Mouse (Mus musculus) CH12.LX (cell line): ENCODE data around the gene Rps6. TPM values are rescaled to one million over a fixed set of nuclear protein-coding genes. Genes with fewer than 3 reads are reported as not detected.

Experiments used
- DNase-seq: peaks from one replicate; pipeline ENCODE4 v3.0.0-alpha.2; 2013; ENCODE audit errors: extremely low read depth
- H3K27ac ChIP-seq: 2 replicates; pipeline ENCODE4 v1.5.1; 2012; ENCODE audit warnings: low read depth, mild to moderate bottlenecking, control low read depth, moderate library complexity; ENCODE audit not compliant: insufficient read depth
- H3K27me3 ChIP-seq: replicated peaks from 2 replicates; pipeline ENCODE3; 2012; ENCODE audit warnings: inconsistent platforms
- H3K36me3 ChIP-seq, 2 experiments: replicated peaks in 1 of 2; 2 replicates each; pipeline versions ENCODE3 to v1.6.1; 2012; ENCODE audit warnings: inconsistent platforms in 1 of 2, low read length in 1 of 2, mild to moderate bottlenecking in 1 of 2, mixed read lengths in 1 of 2, moderate library complexity in 1 of 2; ENCODE audit not compliant: control insufficient read depth in 1 of 2, insufficient read depth in 1 of 2
- H3K4me1 ChIP-seq, 2 experiments: 2 replicates each; pipeline ENCODE4 v1.6.1; 2012; ENCODE audit warnings: inconsistent platforms in 1 of 2, moderate library complexity in 1 of 2; ENCODE audit not compliant: insufficient read depth in 2 of 2, control insufficient read depth in 1 of 2
- H3K4me2 ChIP-seq: 2 replicates; pipeline ENCODE4 v1.6.1; 2012; ENCODE audit warnings: low read depth, mild to moderate bottlenecking, control low read depth; ENCODE audit not compliant: poor library complexity, insufficient read depth, severe bottlenecking
- H3K4me3 ChIP-seq, 3 experiments: fragments of 150-350 bp in 1 of 3; sonication (generic) in 1 of 3; replicated peaks in 1 of 3; 2 replicates each; pipeline versions ENCODE3 to v1.5.1; 2011 to 2012; ENCODE audit warnings: low read depth in 2 of 3, low read length in 2 of 3, mild to moderate bottlenecking in 2 of 3, moderate library complexity in 2 of 3, control low read depth in 1 of 3, improper control_type of control experiment in 1 of 3, inconsistent platforms in 1 of 3, mixed read lengths in 1 of 3; ENCODE audit not compliant: poor library complexity in 1 of 3
- H3K79me2 ChIP-seq: replicated peaks from 2 replicates; pipeline ENCODE4 v1.6.1; 2012; ENCODE audit warnings: mild to moderate bottlenecking, moderate library complexity; ENCODE audit not compliant: control insufficient read depth, poor library complexity, insufficient read depth, severe bottlenecking; ENCODE audit errors: extremely low read depth
- H3K9ac ChIP-seq: 2 replicates; pipeline ENCODE4 v1.6.1; 2012; ENCODE audit warnings: low read depth, mild to moderate bottlenecking, control low read depth, moderate library complexity; ENCODE audit not compliant: insufficient read depth
- H3K9me3 ChIP-seq: replicated peaks from 2 replicates; pipeline ENCODE3; 2012; ENCODE audit warnings: low read length, inconsistent platforms, mixed read lengths
- CHD2 ChIP-seq: IDR thresholded peaks from 2 replicates; pipeline ENCODE4 v1.6.1; 2011; ENCODE audit warnings: low read length, improper control_type of control experiment
- CTCF ChIP-seq, 2 experiments: IDR thresholded peaks in 1 of 2; conservative IDR thresholded peaks in 1 of 2; 2 replicates each; pipeline ENCODE4 v1.5.1; 2011 to 2012; ENCODE audit warnings: low read depth in 2 of 2, low read length in 2 of 2, improper control_type of control experiment in 1 of 2, inconsistent platforms in 1 of 2, mild to moderate bottlenecking in 1 of 2, moderate library complexity in 1 of 2
- E2F4 ChIP-seq: IDR thresholded peaks from 2 replicates; pipeline ENCODE4 v1.6.1; 2011; ENCODE audit warnings: low read depth, low read length, improper control_type of control experiment; ENCODE audit not compliant: insufficient replicate concordance
- EP300 ChIP-seq: IDR thresholded peaks from 2 replicates; pipeline ENCODE4 v1.6.1; 2011; ENCODE audit warnings: low read length, improper control_type of control experiment
- JUN ChIP-seq: IDR thresholded peaks from 2 replicates; pipeline ENCODE4 v1.6.1; 2011; ENCODE audit warnings: low read depth, mild to moderate bottlenecking, low read length, improper control_type of control experiment, moderate library complexity; ENCODE audit not compliant: insufficient read depth
- KAT2A ChIP-seq: IDR thresholded peaks from 2 replicates; pipeline ENCODE4 v1.6.1; 2012; ENCODE audit warnings: low read length, improper control_type of control experiment, inconsistent platforms; ENCODE audit not compliant: insufficient replicate concordance
- MAZ ChIP-seq: IDR thresholded peaks from 2 replicates; pipeline ENCODE4 v1.6.1; 2012; ENCODE audit warnings: low read depth, mild to moderate bottlenecking, inconsistent platforms, low read length, improper control_type of control experiment, moderate library complexity
- MXI1 ChIP-seq: IDR thresholded peaks from 2 replicates; pipeline ENCODE4 v1.6.1; 2011; ENCODE audit warnings: mild to moderate bottlenecking, low read depth, low read length, improper control_type of control experiment
- PAX5 ChIP-seq: IDR thresholded peaks from 2 replicates; pipeline ENCODE4 v1.6.1; 2012; ENCODE audit warnings: low read length, inconsistent platforms, mixed read lengths
- POLR2A ChIP-seq: IDR thresholded peaks from 2 replicates; pipeline ENCODE4 v1.6.1; 2011; ENCODE audit warnings: low read depth, mild to moderate bottlenecking, improper control_type of control experiment, low read length
- TBP ChIP-seq: conservative IDR thresholded peaks from 2 replicates; pipeline ENCODE4 v1.6.1; 2011; ENCODE audit warnings: low read depth, low read length, improper control_type of control experiment
- UBTF ChIP-seq: IDR thresholded peaks from 2 replicates; pipeline ENCODE4 v1.6.1; 2012; ENCODE audit warnings: low read depth, mild to moderate bottlenecking, inconsistent platforms, low read length, improper control_type of control experiment, moderate library complexity
- USF2 ChIP-seq: conservative IDR thresholded peaks from 2 replicates; pipeline ENCODE4 v1.6.1; 2011; ENCODE audit warnings: low read depth, low read length, improper control_type of control experiment
- ZC3H11A ChIP-seq: IDR thresholded peaks from 2 replicates; pipeline ENCODE4 v1.6.1; 2012; ENCODE audit warnings: low read depth, mild to moderate bottlenecking, inconsistent platforms, low read length, improper control_type of control experiment
- ZKSCAN1 ChIP-seq: IDR thresholded peaks from 2 replicates; pipeline ENCODE4 v1.6.1; 2012; ENCODE audit warnings: low read depth, inconsistent platforms, low read length, improper control_type of control experiment, borderline replicate concordance
- ZMIZ1 ChIP-seq: IDR thresholded peaks from 2 replicates; pipeline ENCODE4 v1.6.1; 2012; ENCODE audit warnings: low read depth, mild to moderate bottlenecking, inconsistent platforms, low read length, improper control_type of control experiment
- dilution Hi-C: fragments of 300-500 bp; cut with MboI; formaldehyde crosslinking; loops from 2 replicates; pipeline ENCODE4 v1.14.3; 2020; ENCODE audit warnings: low sequenced_read_pairs; ENCODE audit not compliant: extremely low pct_unique_long_range_greater_than_20kb, extremely low pct_ligation_motif_present
- in situ Hi-C: fragments of 300-500 bp; cut with MboI; formaldehyde crosslinking; loops from 3 replicates; pipeline ENCODE4 v1.14.3; 2019; ENCODE audit warnings: low sequenced_read_pairs, low pct_ligation_motif_present, low pct_unique_long_range_greater_than_20kb, mixed read lengths
- polyA plus RNA-seq: library from polyadenylated mRNA; unstranded; fragments of >175 nt; gene quantifications from 2 replicates; pipeline ENCODE4 v1.2.1, GENCODE M21; 2012; ENCODE audit warnings: low read depth; ENCODE audit not compliant: insufficient read length
- total RNA-seq, 2 experiments: library from RNA; depleted of rRNA; stranded (reverse); fragments of 300-350 nt in 1 of 2; fragments of >200 nt in 1 of 2; gene quantifications; 2 replicates each; pipeline ENCODE4 v1.2.3; 2012 to 2014

Gene Rps6
- total and polyA plus RNA-seq, 3 experiments: 2,128 to 3,826 (median 3,137) TPM

- no peak for TF ChIP-seq CHD2
- H3K9ac ChIP-seq: no peak overlapping the region
- no peaks in the 10 kb centered on the region for H3K79me2 ChIP-seq
- in situ Hi-C loops: no loop called here
- peaks cover 0 to 3% of the 10 kb centered on the region in 2 experiments; a peak in 2 of 4 replicates for H3K4me1 ChIP-seq
- no peak overlapping the region for H3K4me3 ChIP-seq
- no peaks in the 10 kb centered on the region for H3K36me3 ChIP-seq
- H3K9me3 ChIP-seq: no peaks in the 10 kb centered on the region
- no peak overlapping the region for H3K27ac ChIP-seq
- H3K27me3 ChIP-seq: peaks cover 14% of the 10 kb centered on the region
- DNase-seq: no peak
- dilution Hi-C loops: no loop called here
- no peak overlapping the region for H3K4me2 ChIP-seq
Observed at GRCm38 (mm10) chr4:86879477-86879876, 22.3 kb upstream of the Rps6 start.

DNA sequence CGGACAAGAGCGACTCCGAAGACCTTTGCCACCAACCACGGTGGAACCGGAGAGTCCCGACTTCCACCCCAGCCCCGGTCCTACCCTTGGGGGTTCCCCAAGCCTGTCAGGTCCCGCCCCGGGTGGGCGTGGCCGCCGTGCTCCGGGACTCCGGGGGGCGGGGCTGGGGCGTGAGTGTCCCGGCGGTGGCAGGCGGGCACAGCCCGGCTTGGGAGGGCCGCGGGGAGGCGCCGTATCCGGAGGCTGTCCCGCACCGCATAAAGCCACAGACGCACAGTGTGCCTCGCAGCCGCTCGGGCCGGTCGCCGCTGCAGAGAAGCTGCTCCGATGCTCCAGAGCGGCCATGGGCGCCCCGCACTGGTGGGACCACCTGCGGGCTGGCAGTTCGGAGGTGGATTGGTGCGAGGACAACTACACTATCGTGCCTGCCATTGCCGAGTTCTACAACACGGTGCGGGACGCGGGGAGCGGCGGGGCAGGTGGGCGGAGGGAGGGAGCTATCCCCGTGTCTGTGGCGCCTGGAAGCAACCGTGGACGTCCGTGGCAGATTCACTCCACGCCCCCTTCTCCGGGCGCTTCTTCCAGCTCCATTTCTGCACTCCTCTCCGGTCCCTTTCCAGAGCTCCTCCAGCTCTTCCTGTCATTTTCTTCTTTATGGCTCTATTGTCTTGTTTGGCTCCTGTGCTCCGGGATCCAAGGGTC, 17.1 kb upstream of the Rps6 start, which contains the start of gene Acer2:
Gene Acer2, plus strand, starts transcription at position 251 of the 702 bp plus-strand sequence.
- in situ Hi-C loops (no loop called here), dilution Hi-C loops (no loop called here)
- peak within 1 kb of the TSS; percentile 34 for H3K9ac ChIP-seq
- peak; percentile 82 for DNase-seq
- no peak within 1 kb of the TSS for H3K27ac ChIP-seq
- peak within 1 kb of the TSS; percentile 91 for H3K4me2 ChIP-seq
- TF ChIP-seq TBP (no peak), UBTF (0 out of 2 replicates have a peak, but pooled peaks have one; percentile 43), MAZ (no peak), ZC3H11A (no peak), EP300 (no peak), MXI1 (0 out of 2 replicates have a peak, but pooled peaks have one; percentile 21), JUN (no peak), POLR2A (peak; percentile 55), PAX5 (no peak), E2F4 (no peak), ZKSCAN1 (no peak), CTCF (conservative IDR thresholded peaks at IDR 0.05 in 1 of 2, IDR thresholded peaks at IDR 0.05 in 1 of 2; ENCODE audit: low read depth in 2 of 2, low read length in 2 of 2) (peak in 1 of 2 experiments; percentile 7; a peak in 1 of 4 replicates), USF2 (no peak), ZMIZ1 (no peak), CHD2 (no peak), KAT2A (no peak)
- TF ChIP-seq, all 38 proteins: peak for 4
- H3K36me3 ChIP-seq: no peaks in the 10 kb centered on the region
- no peaks in the 10 kb centered on the region for H3K79me2 ChIP-seq
- peaks cover 6 to 14% of the 10 kb centered on the region in 2 experiments for H3K4me1 ChIP-seq
- peaks cover 15% of the 10 kb centered on the region for H3K27me3 ChIP-seq
- H3K4me3 ChIP-seq: peak within 1 kb of the TSS; percentile 35 to 89 (median 53)
- peaks cover 5% of the 10 kb centered on the region for H3K9me3 ChIP-seq
